Mouse (Mus musculus) hematopoietic stem cell, adult 5-6 weeks (primary cell): ENCODE data around the gene Cyb5r4. TPM values are rescaled to one million over a fixed set of nuclear protein-coding genes. Genes with fewer than 3 reads are reported as not detected.
A peak's percentile ranks its signal among the peaks of the same experiment; 100 is the strongest.
"Not testable (repeated sequence)": the region's sequence is repeated elsewhere in the genome, so short reads cannot be mapped to it uniquely, and the experiment has no call there.

ENCODE experiments used
- ATAC-seq, 2 experiments: fragments of 125-278 bp in 1 of 2; replicated peaks in 1 of 2; 2 replicates each; pipeline ENCODE4 v1.8.0; 2016 to 2017; ENCODE audit warnings: inconsistent platforms in 2 of 2, mild to moderate bottlenecking in 2 of 2, moderate number of reproducible peaks in 2 of 2, low read depth in 1 of 2, moderate TSS enrichment in 1 of 2; ENCODE audit not compliant: low FRiP score in 2 of 2, poor library complexity in 2 of 2, severe bottlenecking in 2 of 2, insufficient read depth in 1 of 2, low TSS enrichment in 1 of 2
- total RNA-seq: library from RNA; stranded (forward); fragments of 172-1452, 232-1000 nt; gene quantifications from 2 replicates; pipeline ENCODE4 v1.2.3, GENCODE M21; 2017

Cyb5r4 gene
- total RNA-seq = 119 and 130 TPM in 2 replicates

DNA sequence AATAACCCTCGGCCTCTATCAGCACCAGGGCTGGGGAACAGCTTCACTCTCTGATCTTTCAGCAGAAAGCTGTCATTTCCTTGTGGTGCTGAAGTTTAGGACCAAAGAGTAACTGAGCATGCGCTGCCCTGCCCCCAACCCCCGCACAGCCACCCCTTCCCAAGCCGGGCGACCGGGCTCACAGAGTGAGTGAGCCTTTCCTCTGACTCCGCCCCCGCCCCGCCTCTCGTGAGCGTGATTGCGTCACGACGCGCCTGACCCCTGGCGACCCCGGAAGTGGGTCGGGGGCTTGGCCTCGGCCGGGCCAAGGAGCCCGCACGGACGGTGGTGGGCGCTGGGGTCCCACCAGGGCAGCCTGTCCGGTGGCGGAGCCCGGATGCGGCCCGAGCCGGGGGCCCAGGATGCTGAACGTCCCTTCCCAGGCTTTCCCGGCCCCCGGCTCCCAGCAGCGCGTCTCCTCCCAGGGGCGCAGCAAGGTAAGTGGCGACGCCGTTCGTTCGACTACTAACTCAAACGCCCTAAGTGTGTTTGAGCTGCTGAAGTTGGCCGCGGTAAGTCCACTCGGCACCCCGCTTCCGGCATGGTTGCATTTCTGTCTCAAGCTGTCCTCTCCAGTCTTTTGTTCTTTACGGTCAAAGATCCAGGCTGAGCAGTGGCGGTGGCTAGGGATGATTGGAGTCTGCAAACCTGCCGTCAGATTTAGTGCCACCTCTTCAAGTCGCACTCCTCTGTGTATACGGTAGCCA is at the start of gene Cyb5r4:
Gene Cyb5r4 (plus strand): TSS at position 237 of the 746 bp plus-strand sequence.
- ATAC-seq = peak; percentile 91 to 93

DNA sequence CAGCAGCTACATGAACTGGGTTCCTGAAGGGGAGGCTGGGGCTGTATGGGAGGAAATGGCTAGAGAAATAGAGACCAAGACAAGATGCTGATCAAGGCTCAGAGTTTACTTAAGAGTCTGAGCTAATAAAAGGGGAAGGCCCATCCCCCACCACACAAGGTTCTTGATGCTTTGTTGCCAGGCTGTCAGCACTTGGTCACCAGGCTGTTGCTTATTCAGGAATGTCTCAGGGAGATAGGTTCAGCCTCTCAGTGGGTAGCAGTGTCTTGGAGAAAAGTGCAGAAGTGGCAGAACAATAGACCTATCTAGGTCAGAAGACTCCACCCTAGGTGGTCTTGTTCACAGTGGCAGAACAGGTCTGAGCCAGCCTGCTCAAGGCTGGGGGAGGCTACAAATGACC is 49.3 kb upstream of the Cyb5r4 start:
- not testable (repeated sequence) for ATAC-seq

- no peak for ATAC-seq
Measured at GRCm38 (mm10) chr9:86973562-86973961, 48.3 kb upstream of the Cyb5r4 start.

DNA sequence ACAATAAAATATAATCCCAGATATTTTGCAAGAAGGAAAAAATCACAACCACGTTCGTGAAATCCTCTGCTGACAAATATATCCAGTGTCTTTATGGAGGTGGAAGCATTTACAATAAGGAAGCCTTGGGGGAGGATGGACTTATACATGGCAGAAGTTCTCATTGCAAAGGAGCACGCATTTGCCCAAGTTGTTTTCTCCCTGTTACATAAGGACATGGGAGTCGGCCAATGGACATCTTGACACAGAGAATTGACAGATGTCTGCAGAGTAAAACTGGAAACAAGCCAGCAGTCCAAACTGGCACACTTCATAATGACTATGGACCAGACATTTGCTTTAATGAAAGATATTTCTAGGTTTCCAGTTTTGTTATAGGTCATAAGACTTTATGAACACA is 44.9 kb upstream of the Cyb5r4 start:
- no peak for ATAC-seq

DNA sequence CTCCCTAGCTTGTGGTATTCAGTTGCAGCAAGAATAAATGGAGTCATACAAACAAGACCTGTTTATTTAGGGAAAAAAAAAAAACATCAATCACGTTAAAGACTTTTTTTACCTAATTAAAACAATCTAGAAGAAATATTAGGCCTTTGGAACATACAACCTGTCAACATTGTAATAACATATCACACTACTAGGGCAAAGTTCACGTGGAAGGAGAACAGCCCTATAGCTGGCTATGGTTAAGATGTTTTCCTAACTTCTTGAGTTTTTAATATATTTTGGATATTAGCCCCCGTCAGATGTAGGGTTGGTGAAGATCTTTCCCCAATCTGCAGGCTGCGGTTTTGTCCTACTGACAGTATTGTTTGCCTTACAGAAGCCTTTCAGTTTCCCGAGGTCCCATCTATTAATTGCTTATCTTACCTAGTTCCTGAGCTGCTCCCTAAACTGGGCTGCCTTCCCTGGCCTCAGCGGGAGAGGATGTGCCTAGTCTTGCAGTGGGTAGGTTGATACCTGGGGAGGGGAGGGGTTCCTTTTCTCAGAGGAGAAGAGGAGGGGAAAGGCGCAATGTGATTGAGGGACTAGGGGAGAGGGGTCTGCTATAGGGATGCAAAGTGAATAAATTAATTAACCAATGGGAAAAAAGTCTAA is 43.4 kb upstream of the Cyb5r4 start:
- ATAC-seq = no peak

- ATAC-seq = no peak
Measured at GRCm38 (mm10) chr9:86980048-86980447, 41.8 kb upstream of the Cyb5r4 start.

DNA sequence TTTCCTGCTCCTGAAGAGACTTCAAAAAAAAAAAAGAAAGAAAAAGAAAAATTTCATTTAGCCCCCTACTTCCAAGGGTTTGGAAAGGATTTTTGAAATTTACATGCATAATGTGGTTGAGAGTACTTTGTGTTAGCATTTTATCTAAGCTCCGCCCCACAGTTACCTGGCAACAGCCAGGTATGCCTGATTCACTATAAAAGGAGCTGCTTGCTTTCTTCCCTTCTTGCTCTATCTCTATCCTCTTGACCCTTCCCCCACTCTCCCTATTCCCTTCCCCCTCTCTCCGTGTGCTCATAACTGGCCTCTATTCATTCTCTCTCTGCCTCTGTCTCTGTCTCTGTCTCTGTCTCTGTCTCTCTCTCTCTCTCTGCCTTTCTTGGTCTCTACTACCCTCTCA is 40.9 kb upstream of the Cyb5r4 start:
- ATAC-seq = no peak

- ATAC-seq = peak; percentile 62 to 72
Measured at GRCm38 (mm10) chr9:86981551-86981950, 40.3 kb upstream of the Cyb5r4 start.

GRCm38 (mm10) chr9:86984583-86984982 is 37.2 kb upstream of the Cyb5r4 start:
- ATAC-seq = no peak

DNA sequence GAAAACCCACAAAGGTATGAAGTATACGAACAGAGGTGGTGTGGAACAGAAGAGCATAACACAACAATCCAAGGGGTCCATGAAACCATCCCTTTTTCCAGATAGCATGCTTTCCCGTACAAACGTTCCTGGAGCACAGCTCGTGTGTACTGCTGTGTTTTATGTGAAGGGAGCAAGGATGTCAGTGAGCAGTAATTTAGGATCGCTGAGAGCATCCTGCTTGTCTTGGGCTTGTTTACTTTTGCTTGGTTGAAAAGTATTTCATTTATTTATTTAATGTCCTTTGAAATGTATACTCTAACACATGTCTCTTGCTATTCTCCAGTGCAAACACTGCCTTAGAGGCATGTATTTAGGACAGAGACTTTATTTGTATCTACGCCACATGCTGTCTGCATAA is 36.7 kb upstream of the Cyb5r4 start:
- ATAC-seq = no peak

DNA sequence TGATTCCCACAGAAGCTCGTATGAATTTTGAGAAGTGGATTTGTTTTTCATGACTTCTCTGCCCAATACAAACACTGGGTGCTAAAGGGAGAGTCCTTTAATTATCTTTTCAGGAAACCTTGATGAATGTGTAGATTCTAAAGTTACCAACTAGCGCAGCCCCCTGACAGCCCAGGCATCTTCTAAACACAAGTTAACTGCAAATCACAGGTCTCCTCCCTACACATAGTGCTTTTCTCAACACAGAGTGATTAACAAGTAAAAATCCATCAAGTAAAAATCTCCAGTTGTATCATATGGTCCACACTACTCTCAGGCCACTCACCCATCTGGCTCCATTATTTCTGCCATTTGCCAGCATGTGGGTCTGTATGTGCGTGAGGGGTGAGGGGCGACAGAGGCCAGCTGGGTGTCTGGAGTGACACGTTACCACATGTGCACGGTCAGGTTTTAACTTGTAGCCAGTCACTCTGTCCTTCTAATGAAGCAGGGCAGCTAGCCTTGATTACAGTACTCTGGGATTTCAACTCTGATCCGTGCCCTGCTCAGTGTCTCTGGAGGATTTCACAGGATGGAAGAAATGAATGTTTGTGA is 35.0 kb upstream of the Cyb5r4 start:
- ATAC-seq = no peak

GRCm38 (mm10) chr9:86989822-86990221 is 32.0 kb upstream of the Cyb5r4 start:
- ATAC-seq = no peak

DNA sequence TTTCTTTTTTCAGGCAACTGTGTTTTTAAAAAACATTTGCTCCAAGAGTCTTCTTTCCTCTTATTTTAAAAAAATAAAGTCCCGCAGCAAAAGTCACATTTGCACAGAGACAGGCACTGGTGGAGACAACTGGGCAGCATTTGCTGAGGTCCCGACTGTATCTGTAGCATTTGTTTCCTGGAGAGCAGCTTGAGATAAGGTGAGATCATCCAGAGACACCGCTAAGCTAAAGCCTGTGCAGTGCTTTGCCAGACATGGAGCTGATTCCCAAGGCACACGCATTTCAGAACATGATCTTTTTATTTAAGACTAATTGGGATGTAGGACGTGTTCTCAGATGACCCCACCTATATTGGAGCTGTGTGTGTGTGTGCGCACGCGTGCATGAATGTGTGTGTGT is 30.1 kb upstream of the Cyb5r4 start:
- ATAC-seq = no peak

DNA sequence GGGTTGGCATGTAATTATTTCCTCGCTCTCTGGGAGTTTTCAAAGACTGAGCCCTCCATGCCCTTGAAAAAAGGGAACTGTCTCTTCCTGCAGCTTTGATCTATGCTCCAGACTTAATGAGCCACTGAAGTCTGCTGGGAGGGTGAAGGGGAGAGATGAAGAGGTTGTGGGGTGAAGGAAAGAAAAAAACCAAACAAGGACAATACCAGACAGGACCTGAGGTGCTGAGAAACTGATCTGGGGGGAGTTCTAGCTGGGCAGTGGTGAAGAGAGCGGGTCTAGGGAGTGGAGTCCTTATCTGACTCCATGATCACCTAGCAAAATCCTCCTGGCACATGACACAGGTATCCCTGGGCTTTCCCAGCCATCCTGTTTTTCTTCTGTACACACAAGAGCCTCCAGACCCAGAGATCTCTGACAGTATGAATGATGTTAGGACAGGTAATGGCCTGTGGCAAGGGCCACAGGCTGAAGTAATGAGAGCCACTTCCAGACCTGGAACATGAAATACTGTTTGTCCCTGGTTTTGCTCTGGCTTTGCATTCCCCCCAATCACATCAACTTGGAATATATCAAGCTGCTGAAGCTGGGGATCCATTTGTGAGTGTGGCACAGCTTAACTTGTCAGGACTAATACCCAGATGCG is 24.6 kb upstream of the Cyb5r4 start:
- no peak for ATAC-seq

DNA sequence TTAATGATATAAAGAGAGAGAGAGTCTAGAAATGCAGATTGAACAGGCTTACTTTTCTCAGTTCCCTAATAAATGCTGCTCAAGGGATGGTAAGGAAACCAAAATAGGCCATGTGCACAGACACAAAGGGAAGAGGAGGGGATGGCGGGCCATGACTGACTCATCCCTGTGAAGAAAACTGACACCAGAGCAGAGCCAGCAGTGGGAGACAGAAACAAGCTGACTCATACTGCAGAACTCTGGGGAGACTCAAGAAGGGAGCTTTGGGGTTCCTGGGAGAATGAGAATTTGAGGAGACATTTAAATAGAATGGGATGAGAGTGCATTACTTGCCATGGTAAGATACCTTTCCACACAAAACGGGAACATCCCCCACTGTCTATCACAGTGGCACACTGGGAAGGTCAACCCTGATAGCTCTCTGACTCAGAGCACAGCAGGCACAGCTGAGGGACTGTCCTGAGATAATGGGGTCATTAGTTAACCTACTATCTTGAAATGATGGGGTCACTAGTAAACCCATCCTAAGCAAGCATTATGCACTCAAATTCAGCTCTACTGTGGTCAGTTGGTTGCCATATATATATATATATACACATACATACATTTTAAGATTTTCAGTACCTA is 21.7 kb upstream of the Cyb5r4 start:
- no peak for ATAC-seq

DNA sequence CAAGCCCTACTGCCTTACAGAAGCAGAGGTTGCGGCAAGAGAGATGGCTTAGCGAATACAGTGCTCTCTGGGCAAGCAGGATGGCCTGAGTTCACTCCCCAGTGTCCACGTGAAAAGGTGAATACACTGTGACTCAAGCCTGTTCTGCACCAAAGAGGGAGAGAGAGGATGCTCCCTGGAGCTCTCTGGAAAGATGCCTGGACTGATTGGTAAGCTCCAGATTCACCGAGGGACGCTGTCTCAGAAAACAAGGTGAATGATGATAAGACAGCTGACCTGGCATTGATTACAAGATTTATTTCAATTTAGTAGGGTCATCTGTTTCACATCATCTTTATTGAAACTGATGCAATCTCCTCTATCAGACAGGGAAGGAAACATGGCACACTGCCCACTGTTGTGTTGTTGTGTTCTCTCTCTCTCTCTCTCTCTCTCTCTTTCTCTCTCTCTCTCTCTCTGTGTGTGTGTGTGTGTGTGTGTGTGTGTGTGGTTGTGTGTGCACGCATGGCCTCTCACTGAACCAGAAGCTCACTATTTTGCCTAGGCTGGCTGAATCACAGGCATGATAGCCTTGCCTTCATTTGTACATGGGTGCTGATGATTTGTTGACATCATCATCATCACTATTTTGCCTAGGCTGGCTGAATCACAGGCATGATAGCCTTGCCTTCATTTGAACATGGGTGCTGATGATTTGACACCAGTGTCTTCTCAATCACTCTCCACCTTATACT is 16.9 kb upstream of the Cyb5r4 start:
- ATAC-seq = no peak

GRCm38 (mm10) chr9:87005435-87005779 is 16.4 kb upstream of the Cyb5r4 start:
- no peak for ATAC-seq
